Mouse (Mus musculus): ENCODE results near the gene Elf4. TPM values are rescaled to one million over a fixed set of nuclear protein-coding genes. Genes with fewer than 3 reads are reported as not detected.
A peak's percentile ranks its signal among the peaks of the same experiment; 100 is the strongest.

The Elf4 gene
- 2.0 and 2.9 TPM in 2 replicates for polyA plus RNA-seq (2016; fragmentation: Nextera tagmentation; extraction: Ambion mirVana)

GRCm38 (mm10) chrX:48462754-48463507, at the start of gene Elf4:
Elf4 (minus strand) TSS chrX:48463132.
- Histone ChIP-seq H3K36me3 (replicated peaks) (no peaks in the 10 kb centered on the region), H3K4me1 (peaks cover 10% of the 10 kb centered on the region; the same call in 1 of the 2 replicates), H3K9me3 (no peaks in the 10 kb centered on the region), H3K4me3 (peak within 1 kb of the TSS; percentile 49), H3K27me3 (ENCODE audit: poor library complexity, severe bottlenecking) (peaks cover 5% of the 10 kb centered on the region; the same call in 1 of the 2 replicates), H3K27ac (peak within 1 kb of the TSS; percentile 72)
- 14% methylated on average over 37 of the region's 38 CpGs for WGBS
- peak; percentile 77 for DNase-seq (ENCODE audit: extremely low spot score, low spot score)

GRCm38 (mm10) chrX:48493763-48494162, 30.8 kb upstream of the Elf4 start:
- Histone ChIP-seq H3K4me1 (no peaks in the 10 kb centered on the region), H3K27me3 (ENCODE audit: poor library complexity, severe bottlenecking) (no peaks in the 10 kb centered on the region), H3K27ac (no peak overlapping the region), H3K9me3 (no peaks in the 10 kb centered on the region), H3K4me3 (no peak overlapping the region), H3K36me3 (replicated peaks) (peaks cover 86% of the 10 kb centered on the region)
- no peak for DNase-seq (ENCODE audit: extremely low spot score, low spot score)
- 92% methylated on average over 8 of the region's 8 CpGs for WGBS

GRCm38 (mm10) chrX:48481687-48482086, 18.8 kb upstream of the Elf4 start:
- Histone ChIP-seq H3K36me3 (replicated peaks) (peaks cover 81% of the 10 kb centered on the region), H3K27ac (no peak overlapping the region), H3K27me3 (ENCODE audit: poor library complexity, severe bottlenecking) (no peaks in the 10 kb centered on the region), H3K9me3 (no peaks in the 10 kb centered on the region), H3K4me1 (no peaks in the 10 kb centered on the region), H3K4me3 (no peak overlapping the region)
- WGBS = 95% methylated on average over 7 of the region's 7 CpGs
- no peak for DNase-seq (ENCODE audit: extremely low spot score, low spot score)

GRCm38 (mm10) chrX:48481095-48481494, 18.2 kb upstream of the Elf4 start:
- Histone ChIP-seq H3K4me3 (no peak overlapping the region), H3K27ac (no peak overlapping the region), H3K4me1 (no peaks in the 10 kb centered on the region), H3K27me3 (ENCODE audit: poor library complexity, severe bottlenecking) (no peaks in the 10 kb centered on the region), H3K9me3 (no peaks in the 10 kb centered on the region), H3K36me3 (replicated peaks) (peaks cover 84% of the 10 kb centered on the region)
- DNase-seq (ENCODE audit: extremely low spot score, low spot score) = no peak
- 87% methylated on average over 4 of the region's 4 CpGs for WGBS

- Histone ChIP-seq H3K4me3 (no peak overlapping the region), H3K4me1 (peaks cover 7% of the 10 kb centered on the region; the same call in 1 of the 2 replicates), H3K27me3 (ENCODE audit: poor library complexity, severe bottlenecking) (peaks cover 5% of the 10 kb centered on the region; the same call in 1 of the 2 replicates), H3K9me3 (no peaks in the 10 kb centered on the region), H3K36me3 (replicated peaks) (peaks cover 3% of the 10 kb centered on the region), H3K27ac (no peak overlapping the region)
- DNase-seq (ENCODE audit: extremely low spot score, low spot score) = no peak
- WGBS = 79% methylated on average over 3 of the region's 3 CpGs
These were observed 4.5 kb upstream of the Elf4 start for GRCm38 (mm10) chrX:48467355-48467946.

- H3K4me1 ChIP-seq = peaks cover 10% of the 10 kb centered on the region; the same call in 1 of the 2 replicates
- H3K4me3 ChIP-seq = no peak overlapping the region
- H3K27ac ChIP-seq = no peak overlapping the region
- peaks cover 5% of the 10 kb centered on the region; the same call in 1 of the 2 replicates for H3K27me3 ChIP-seq (ENCODE audit: poor library complexity, severe bottlenecking)
- 84% methylated on average over 2 of the region's 2 CpGs for WGBS
- no peak for DNase-seq (ENCODE audit: extremely low spot score, low spot score)
- no peaks in the 10 kb centered on the region for H3K9me3 ChIP-seq
- H3K36me3 ChIP-seq (replicated peaks) = no peaks in the 10 kb centered on the region; the same call in 1 of the 2 replicates
These were observed 3.2 kb upstream of the Elf4 start for GRCm38 (mm10) chrX:48466174-48466573.

GRCm38 (mm10) chrX:48464436-48464835, 1.5 kb upstream of the Elf4 start:
- H3K36me3 ChIP-seq (replicated peaks) = no peaks in the 10 kb centered on the region
- no peaks in the 10 kb centered on the region for H3K9me3 ChIP-seq
- DNase-seq (ENCODE audit: extremely low spot score, low spot score) = no peak
- H3K4me1 ChIP-seq = peaks cover 10% of the 10 kb centered on the region; the same call in 1 of the 2 replicates
- no peak overlapping the region for H3K4me3 ChIP-seq
- 88% methylated on average over 6 of the region's 6 CpGs for WGBS
- no peak overlapping the region for H3K27ac ChIP-seq
- peaks cover 5% of the 10 kb centered on the region; the same call in 1 of the 2 replicates for H3K27me3 ChIP-seq (ENCODE audit: poor library complexity, severe bottlenecking)

GRCm38 (mm10) chrX:48463636-48464035, 704 bp upstream of the Elf4 start:
- 82% methylated on average over 4 of the region's 4 CpGs for WGBS
- Histone ChIP-seq H3K27me3 (ENCODE audit: poor library complexity, severe bottlenecking) (peaks cover 5% of the 10 kb centered on the region; the same call in 1 of the 2 replicates), H3K36me3 (replicated peaks) (no peaks in the 10 kb centered on the region), H3K27ac (no peak overlapping the region), H3K4me3 (no peak overlapping the region), H3K4me1 (peaks cover 10% of the 10 kb centered on the region; the same call in 1 of the 2 replicates), H3K9me3 (no peaks in the 10 kb centered on the region)
- DNase-seq (ENCODE audit: extremely low spot score, low spot score) = no peak

- Histone ChIP-seq H3K4me3 (peak overlapping the region; percentile 49), H3K27me3 (ENCODE audit: poor library complexity, severe bottlenecking) (peaks cover 5% of the 10 kb centered on the region; the same call in 1 of the 2 replicates), H3K36me3 (replicated peaks) (no peaks in the 10 kb centered on the region), H3K27ac (no peak overlapping the region), H3K4me1 (peaks cover 10% of the 10 kb centered on the region; the same call in 1 of the 2 replicates), H3K9me3 (no peaks in the 10 kb centered on the region)
- no peak for DNase-seq (ENCODE audit: extremely low spot score, low spot score)
- WGBS = 21% methylated on average over 4 of the region's 4 CpGs
These were observed 635 bp downstream of the Elf4 start for GRCm38 (mm10) chrX:48462297-48462696.

- H3K9me3 ChIP-seq = no peaks in the 10 kb centered on the region
- H3K4me1 ChIP-seq = peaks cover 10% of the 10 kb centered on the region; the same call in 1 of the 2 replicates
- no peaks in the 10 kb centered on the region for H3K36me3 ChIP-seq (replicated peaks)
- no peak overlapping the region for H3K4me3 ChIP-seq
- 88% methylated on average over 4 of the region's 4 CpGs for WGBS
- no peak for DNase-seq (ENCODE audit: extremely low spot score, low spot score)
- peaks cover 17% of the 10 kb centered on the region for H3K27me3 ChIP-seq (ENCODE audit: poor library complexity, severe bottlenecking)
- no peak overlapping the region for H3K27ac ChIP-seq
These were observed 1.9 kb downstream of the Elf4 start for GRCm38 (mm10) chrX:48461006-48461405.

GRCm38 (mm10) chrX:48460496-48460895, 2.4 kb downstream of the Elf4 start:
- no peak for DNase-seq (ENCODE audit: extremely low spot score, low spot score)
- Histone ChIP-seq H3K4me3 (no peak overlapping the region), H3K27ac (no peak overlapping the region), H3K9me3 (no peaks in the 10 kb centered on the region), H3K4me1 (peaks cover 10% of the 10 kb centered on the region; the same call in 1 of the 2 replicates), H3K36me3 (replicated peaks) (no peaks in the 10 kb centered on the region), H3K27me3 (ENCODE audit: poor library complexity, severe bottlenecking) (peaks cover 22% of the 10 kb centered on the region)
- WGBS = 83% methylated on average over 7 of the region's 7 CpGs

GRCm38 (mm10) chrX:48456956-48457355, 6.0 kb downstream of the Elf4 start:
- peaks cover 52% of the 10 kb centered on the region for H3K27me3 ChIP-seq (ENCODE audit: poor library complexity, severe bottlenecking)
- no peaks in the 10 kb centered on the region for H3K36me3 ChIP-seq (replicated peaks)
- H3K9me3 ChIP-seq = peaks cover 4% of the 10 kb centered on the region; the same call in 1 of the 2 replicates
- 73% methylated on average over 6 of the region's 6 CpGs for WGBS
- H3K27ac ChIP-seq = no peak overlapping the region
- H3K4me1 ChIP-seq = peaks cover 11% of the 10 kb centered on the region; the same call in 1 of the 2 replicates
- DNase-seq (ENCODE audit: extremely low spot score, low spot score) = no peak
- H3K4me3 ChIP-seq = no peak overlapping the region

- no peak overlapping the region for H3K4me3 ChIP-seq
- no peaks in the 10 kb centered on the region for H3K36me3 ChIP-seq (replicated peaks)
- WGBS = 36% methylated on average over 9 of the region's 9 CpGs
- H3K4me1 ChIP-seq = peaks cover 15% of the 10 kb centered on the region
- DNase-seq (ENCODE audit: extremely low spot score, low spot score) = no peak
- peaks cover 4% of the 10 kb centered on the region; the same call in 1 of the 2 replicates for H3K9me3 ChIP-seq
- no peak overlapping the region for H3K27ac ChIP-seq
- peaks cover 71% of the 10 kb centered on the region for H3K27me3 ChIP-seq (ENCODE audit: poor library complexity, severe bottlenecking)
These were observed 7.9 kb downstream of the Elf4 start for GRCm38 (mm10) chrX:48455018-48455417.

Measured in forebrain, embryonic 10.5 days (tissue).